Mouse (Mus musculus) T-helper 2 cell (primary cell): Measurements from ENCODE around the gene Trub2.

Experiments used
- in situ Hi-C: fragments of 300-600 bp; cut with MboI, MseI; formaldehyde crosslinking; loops from one replicate; pipeline ENCODE4 v1.15.1; 2025; ENCODE audit warnings: high pct_unique_total_duplicates

Gene Trub2

DNA sequence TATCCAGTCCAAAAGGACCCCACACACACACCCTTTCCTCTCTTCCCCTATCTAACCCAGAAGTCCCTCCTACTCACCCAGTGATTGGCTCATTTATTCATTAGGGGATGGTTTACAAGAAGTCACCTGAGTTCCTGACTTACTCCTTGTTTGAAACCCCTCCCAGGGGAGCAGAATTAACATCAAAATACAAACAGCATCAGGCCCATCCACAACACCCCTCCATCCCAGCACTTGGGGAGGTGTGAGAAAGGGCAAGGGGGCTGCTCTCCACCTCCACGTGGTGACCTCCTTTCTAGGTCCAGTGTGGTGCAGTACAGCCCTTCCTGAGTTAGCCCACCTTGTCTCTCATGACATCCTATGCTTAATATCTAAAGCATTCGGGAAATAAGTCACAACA is 58.8 kb downstream of the Trub2 start:
- in situ Hi-C loops = no loop called here

GRCm38 (mm10) chr2:29724664-29725365 is 63.5 kb downstream of the Trub2 start:
- in situ Hi-C loops = no loop called here

- in situ Hi-C loops = no loop called here
Observed at GRCm38 (mm10) chr2:29723132-29723531, 65.2 kb downstream of the Trub2 start.

GRCm38 (mm10) chr2:29718581-29718980 is 69.7 kb downstream of the Trub2 start:
- in situ Hi-C loops = no loop called here

- in situ Hi-C loops = no loop called here
Observed at GRCm38 (mm10) chr2:29716691-29717090, 71.6 kb downstream of the Trub2 start.

DNA sequence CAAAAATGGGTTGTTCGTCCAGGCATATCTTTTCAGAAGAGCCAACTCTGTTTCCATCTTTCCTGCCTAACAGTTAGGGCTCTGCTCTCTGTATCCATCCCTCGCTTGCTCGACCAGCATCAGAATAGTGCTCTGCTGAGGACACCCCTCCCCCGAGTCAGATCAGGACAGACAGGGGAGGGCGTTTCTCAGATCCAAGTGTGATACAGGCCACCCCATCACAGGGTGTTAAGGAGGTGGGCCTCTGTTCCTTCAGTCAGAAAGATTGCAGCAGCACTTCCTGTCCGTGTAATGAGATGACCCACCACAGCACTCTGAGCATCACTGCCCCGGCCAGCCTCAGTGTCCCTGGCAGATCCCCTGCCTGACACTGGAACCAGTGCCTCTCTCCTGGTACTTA is 72.2 kb downstream of the Trub2 start:
- in situ Hi-C loops = no loop called here

- in situ Hi-C loops = no loop called here
Observed at GRCm38 (mm10) chr2:29714127-29714526, 74.2 kb downstream of the Trub2 start.

DNA sequence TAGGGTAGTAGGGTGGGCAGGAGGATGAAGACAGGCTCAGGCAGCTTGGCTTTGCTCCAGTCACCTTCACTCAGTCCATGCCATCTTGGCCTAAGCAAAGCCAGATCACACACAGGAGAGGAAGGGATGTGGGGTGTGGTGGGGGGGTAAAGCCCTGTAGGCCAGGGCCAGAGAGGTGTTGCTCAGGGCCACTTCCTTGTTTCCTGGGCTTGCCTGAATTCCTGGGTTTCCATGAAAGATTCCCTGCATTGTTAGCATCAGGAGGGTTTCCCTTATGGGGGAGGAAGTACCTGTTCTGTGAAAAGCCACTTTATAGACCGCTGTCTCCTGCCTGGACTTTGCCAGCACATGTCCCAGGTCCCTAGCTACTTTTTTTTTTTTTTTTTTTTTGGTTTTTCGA is 74.8 kb downstream of the Trub2 start:
- in situ Hi-C loops = no loop called here

DNA sequence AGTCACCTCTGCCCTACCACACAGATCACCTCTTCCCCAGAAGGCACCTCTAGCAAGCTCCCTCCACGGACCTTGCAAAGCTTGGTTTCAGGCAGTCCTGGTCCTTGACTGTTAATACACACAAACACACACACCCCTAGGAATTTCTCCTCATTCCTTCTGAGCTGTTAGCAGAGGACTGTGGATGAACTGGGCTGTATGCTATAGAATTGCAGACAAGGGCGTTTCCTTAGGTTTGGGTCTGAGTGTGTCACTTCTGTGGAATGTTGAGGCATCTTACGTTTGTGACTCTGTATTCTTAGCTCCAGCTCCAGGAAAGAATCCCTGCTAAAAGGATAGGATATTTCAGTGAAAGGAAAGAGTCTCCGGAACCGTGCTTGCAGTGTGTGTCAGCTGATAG is 76.4 kb downstream of the Trub2 start:
- in situ Hi-C loops = no loop called here
